Mouse (Mus musculus) lung, postnatal 14 days (tissue): ENCODE results near the gene Bri3.
A peak's percentile ranks its signal among the peaks of the same experiment; 100 is the strongest.

ENCODE experiments used
- DNase-seq: peaks from one replicate; pipeline ENCODE4 v3.0.0; 2021

Gene Bri3

DNA sequence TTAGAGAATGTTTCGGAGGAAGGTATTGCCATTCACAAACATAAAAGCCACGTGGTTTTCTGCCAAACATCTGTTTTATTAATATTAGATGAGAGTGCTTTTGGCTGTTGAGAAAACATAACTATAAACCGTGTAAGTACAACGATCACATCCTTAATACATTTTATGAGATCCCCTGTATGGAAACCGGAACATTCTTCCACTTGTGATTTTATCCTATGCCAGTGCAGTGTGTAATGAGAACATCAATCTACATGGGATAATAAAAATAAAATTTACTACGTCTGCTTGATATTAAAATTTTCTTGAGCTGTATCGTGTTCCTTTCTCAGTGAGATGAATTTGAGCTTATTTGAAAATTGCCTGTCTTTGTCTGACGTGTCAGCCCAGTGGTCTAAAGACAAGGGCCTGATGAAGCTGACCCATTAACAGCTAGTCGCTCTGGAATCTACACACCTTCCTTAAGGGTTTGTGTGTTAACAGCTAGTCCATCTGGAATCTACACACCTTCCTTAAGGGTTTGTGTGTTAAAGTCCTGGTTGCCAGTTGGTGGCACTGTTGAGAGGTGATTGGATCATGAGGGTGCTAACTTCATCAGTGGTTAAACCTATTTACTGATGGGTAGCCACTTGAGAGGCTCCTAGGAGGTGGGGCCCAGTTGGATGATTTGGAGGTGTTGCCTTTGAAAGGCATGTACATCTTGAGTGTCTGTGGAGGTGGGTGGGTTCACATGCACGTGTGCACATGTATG lies 202.4 kb downstream of the Bri3 start:
- no peak for DNase-seq

DNA sequence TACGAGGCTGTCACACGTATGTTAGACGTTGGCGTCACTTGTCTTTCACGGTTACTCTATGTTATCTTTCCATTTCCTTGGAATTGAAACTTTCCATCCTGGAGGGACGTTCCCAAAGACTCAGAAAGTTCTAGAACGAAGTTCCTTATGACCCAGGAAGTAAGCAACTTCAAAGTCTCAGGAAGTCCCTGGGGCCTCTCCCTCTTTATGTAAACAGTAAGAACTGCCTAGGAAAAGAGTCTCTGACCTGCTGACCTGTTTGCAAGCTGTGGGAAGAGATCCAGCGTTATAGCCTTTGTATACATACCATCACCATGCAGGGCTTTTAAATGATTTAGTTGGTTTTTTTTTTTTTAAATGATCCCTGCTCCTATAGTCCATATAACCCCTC lies 203.0 kb downstream of the Bri3 start:
- no peak for DNase-seq

DNA sequence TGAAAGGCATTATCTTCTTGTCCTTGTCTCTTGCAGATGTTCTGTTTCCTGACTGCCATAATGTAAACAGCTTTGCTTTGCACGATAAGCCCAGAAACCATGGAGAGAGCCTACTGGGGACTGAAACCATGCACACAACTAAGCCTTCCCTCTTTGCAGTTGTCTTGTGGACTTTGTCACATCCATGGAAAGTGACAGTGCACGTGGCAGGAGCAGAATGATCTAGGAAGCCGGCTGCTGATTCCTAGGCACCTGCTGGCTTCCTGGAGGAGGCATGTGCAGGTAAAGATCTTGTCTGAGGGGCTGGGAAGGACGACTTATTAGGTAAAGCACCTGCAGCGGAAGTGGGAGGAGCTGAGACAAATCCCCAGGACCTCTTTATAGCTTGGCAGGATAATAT lies 203.7 kb downstream of the Bri3 start:
- no peak for DNase-seq

DNA sequence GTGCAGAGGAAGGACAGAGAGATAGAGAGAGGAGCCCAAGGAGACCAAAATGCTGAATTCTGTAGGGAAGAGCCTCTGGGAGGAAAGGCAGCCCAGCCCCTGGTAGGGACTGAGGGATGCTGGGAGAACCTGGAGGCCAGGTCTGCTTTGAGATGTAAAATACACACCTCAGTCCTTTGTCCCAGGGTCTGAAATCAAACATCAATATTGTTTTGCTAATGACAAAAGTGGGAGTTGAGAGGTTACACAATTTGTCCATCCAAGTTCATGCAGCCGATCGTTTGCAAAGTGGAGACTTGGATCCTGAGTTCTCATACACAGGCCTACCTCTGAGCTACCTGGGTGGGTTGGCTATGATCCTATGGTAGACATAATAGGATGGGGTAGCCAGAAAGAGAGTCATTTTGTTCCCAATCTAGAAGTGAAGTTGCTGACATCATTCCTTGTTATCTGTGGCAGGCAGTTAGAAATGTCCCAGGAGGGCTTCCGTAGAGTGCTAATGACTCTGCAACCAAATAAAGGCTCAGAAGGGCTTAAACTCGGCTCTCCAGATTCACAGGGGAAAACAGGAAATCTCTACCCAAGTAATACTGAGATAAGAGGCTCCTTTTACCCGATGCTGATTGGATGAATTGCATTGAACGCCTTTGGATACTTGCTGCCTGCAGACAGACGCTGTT lies 208.7 kb downstream of the Bri3 start:
- DNase-seq, result no peak

DNA sequence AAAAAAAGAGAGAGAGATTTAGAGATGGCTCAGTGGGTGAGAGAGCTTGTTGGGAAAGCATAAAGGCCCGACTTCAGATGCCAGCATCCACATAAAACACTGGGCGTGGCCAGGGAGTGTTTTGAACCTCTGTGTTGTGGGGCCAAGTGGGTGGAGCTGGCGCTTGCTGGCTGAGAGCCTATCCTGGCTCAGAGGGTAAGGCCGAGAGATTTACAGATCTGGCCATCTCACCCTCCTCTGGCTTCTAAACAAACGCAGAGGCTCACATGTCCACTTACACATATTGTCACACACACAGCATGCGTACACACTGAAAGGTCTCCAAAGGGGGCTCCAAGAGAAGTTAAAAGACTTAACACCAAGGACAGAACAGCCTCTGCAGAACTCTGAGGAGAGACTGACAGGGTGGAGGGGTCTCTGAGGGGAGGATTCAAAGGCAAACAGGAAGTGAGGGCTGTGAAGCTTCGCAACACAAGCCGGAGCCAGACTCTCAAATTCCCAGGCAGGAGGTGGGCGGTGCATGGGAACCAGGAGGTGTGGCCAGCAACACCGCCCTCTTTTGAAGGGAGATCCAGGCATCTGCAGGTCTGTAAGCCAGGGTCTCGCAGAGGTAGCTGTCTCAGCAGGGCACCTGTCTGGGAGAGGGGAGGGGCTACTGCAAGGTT lies 213.5 kb downstream of the Bri3 start:
- peak; percentile 7 for DNase-seq

DNA sequence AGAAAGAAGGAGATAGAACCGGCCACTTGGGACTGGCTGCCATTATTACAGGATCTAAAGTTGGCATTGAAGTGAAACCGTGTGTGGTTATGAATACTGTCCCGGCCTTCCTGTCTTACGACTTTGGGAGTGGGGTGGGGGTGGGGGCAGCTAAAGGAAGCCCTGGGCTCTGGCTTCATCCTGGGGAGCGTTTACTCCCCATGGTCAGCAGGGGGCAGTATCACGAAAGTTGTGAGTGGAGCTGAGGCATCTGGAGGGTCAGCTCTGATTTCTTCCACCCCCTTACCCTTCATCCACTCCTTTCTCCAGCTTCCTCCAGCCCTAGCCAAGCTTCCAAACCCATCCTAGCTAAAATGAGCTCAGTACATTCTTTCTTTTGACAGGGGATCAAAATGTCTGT lies 222.8 kb downstream of the Bri3 start:
- no peak for DNase-seq

DNA sequence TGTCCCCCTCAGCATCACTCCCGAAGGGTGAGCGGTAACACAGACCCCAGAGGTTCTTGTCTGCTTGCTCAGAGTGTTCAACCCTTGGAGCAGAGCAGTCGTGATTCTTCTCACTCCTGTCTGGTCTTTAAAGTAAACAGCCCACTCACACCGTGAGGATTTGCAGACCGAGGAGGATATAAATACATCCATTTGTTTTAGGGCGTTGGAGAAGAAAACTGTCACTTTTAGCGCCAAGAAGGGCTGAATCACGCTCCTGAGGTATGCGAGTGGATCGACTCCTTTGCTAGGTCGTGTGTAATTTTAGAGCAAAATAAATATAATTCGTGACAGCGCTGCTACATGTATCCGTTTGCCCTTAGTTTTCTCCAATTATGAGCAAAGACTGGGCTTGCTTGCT lies 228.8 kb downstream of the Bri3 start:
- DNase-seq, result no peak

DNA sequence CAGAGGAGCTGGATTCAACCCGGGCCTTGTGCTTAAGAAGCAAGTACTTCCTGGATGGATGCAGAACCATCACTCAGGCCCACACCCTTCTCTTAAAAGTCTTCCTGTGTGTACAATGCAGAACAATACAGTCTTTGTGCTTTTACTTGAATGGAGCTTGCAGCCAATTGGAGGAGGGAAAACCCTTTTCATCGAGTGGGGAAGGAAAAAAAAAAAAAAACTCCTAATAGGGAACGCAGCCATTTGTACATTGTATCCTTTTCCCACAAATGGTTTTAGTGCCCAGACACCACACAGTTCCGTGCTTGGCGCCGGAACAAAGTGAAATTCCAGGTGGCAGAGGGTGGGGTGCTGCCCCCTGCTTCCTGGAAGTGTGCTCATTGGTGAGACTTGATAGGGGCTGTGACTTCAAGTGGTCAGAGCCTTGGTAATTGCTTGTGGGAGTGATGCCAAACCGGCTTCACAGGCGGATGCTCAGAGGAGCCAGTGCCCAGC lies 235.5 kb downstream of the Bri3 start:
- no peak for DNase-seq

DNA sequence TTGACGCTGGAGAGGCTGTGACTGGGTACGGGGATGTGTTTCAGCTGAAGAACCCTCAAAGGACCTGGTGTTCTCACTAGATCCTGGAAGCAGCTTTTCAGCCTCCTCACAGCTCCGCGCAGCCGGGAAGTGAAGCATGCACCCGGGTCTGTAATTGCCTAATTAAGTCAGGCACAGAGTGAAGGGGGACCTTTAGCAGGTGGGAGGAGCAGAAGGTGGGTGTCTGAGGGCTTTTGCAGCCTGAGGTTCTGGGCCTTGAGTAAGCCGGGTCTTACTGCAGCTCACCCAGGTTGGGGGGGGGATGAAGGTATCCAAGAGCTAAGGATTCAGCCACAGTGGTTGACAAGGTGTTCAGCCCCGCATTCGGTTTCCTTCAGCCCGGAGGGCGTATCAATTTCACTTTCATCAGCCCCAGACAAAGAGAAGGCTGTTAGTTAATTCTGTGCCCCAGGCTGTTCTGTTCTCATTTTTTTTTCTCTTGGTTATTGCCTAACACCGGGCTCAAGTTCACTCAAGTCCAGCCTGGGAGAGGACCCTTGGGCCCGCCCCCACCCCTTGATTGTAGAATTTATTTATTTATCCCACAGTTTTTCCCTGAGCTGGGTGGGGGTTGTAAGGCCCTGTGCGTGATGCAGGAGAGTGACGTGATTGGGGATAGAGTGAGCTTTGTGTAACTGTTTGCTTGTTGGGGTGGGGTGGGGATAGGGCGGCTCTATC lies 239.6 kb downstream of the Bri3 start:
- DNase-seq, result no peak

DNA sequence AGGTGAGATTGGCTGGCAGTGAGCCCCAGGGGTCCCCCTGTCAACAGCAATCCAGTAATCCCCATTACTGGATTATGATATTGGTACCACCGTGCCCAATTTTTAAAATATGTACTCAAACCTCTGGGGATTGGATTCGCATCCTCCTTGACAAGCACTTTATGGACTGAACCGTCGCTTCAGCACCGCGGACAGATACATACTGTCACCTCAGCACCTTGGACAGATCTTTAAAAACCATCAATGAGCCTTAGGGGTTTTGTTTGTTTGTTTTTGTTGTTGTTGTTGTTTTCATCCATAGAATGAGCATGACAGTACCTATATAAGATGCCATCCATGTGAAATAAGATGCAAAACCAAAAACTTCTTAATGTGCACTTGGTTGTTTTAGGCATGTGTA lies 247.1 kb downstream of the Bri3 start:
- peak; percentile 16 for DNase-seq
